Mouse (Mus musculus) ES-Bruce4 (cell line): Measurements from ENCODE around the gene Tmem120a.

Source experiments
- CTCF ChIP-seq: IDR thresholded peaks from one replicate; pipeline ENCODE4 v1.8.1; 2011; ENCODE audit warnings: low read depth, low read length
- EP300 ChIP-seq: IDR thresholded peaks from 2 replicates; pipeline ENCODE4 v1.6.1; 2011; ENCODE audit warnings: low read depth, low read length; ENCODE audit not compliant: insufficient read depth
- POLR2A ChIP-seq: IDR thresholded peaks from one replicate; pipeline ENCODE4 v1.8.1; 2011; ENCODE audit warnings: low read length; ENCODE audit not compliant: insufficient read depth

GRCm38 (mm10) chr5:135763526-135763925, 19.3 kb upstream of the Tmem120a start:
- no peak for TF ChIP-seq EP300
- TF ChIP-seq POLR2A: no peak
- peak; percentile 88 for TF ChIP-seq CTCF
